Mouse (Mus musculus): Measurements from ENCODE around the gene Mmp28. TPM values are rescaled to one million over a fixed set of nuclear protein-coding genes. Genes with fewer than 3 reads are reported as not detected.

The Mmp28 gene
- 2.2 TPM for polyA plus RNA-seq (2015; fragmentation: Illumina TruSeq; extraction: RNeasy Lipid Tissue Mini Kit (QIAGEN cat#74804); ENCODE audit: low read depth, low replicate concordance)

DNA sequence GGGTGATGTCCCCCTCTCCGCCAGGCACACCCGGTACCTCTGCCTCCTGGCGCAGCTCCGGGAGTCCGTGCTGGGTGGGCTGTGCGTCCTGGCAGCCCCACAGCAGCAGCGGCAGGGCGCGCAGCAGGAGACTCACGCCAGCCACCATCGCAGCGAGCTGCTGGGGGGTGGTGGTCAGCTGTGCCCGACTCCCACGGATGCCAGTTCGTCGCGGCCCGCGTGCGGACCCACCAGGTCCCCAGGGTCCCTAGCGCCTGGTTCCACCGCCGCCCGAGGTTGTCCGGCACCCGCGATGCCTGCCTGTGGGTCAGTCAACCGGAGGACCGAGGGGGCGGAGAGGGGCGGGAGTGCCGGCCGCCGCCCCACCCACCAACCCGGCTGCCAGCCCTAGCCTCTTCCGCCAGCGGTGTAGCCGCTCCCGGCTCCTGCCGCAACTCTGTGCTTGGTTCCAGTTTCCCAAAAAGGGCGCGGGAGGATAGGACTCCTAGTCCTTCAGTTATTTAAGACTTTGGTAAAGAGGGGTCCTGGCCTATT is at the start of gene Mmp28:
Gene Mmp28, minus strand, starts transcription at position 361 of the 534 bp plus-strand sequence.

DNA sequence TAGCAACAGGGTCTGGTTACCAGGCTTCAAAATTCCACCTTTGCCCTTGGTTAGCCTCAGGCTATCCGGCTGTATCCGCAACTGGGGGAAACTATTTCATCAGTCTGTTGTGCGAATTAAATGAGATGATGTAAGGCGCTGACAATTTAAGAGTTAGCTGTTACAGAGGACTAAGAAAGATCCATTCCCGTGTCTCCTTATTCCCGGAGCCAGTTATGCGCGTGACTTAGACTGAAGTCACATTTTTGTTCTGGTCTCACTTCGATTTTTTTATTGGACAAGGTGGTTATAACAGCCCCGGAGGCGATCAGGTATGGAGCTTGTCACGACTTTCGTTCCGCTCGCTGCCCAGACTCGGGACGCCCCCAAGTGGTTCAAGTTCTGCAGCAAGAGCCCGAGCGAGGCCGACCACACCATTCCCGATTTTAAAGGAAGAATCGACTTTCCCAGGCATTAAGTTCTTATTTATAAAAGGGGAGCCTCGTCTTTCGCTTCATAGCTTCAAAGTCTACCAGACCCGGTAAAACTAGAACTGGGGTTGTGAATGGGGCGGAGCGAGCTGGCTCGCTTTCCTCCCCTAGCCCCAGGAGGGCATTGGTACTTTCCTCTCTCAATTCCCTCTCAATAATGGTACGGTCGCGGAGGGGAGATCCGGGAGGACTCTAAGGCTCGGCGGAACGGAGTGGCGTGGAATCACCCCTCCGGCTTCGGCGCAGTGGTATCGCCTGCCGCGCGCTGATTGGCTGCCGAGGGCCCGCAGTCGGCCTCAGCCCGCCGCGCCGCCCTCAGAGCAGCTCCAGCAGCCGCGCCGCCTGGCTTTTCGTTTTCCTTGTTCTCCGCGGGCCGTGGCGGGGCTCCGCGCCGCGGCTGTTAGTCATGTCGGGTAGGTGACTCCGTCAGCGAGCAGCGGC is 9.7 kb upstream of the Mmp28 start, which contains the start of gene Taf15:
Gene Taf15, plus strand, starts transcription at position 763 of the 911 bp plus-strand sequence.

DNA sequence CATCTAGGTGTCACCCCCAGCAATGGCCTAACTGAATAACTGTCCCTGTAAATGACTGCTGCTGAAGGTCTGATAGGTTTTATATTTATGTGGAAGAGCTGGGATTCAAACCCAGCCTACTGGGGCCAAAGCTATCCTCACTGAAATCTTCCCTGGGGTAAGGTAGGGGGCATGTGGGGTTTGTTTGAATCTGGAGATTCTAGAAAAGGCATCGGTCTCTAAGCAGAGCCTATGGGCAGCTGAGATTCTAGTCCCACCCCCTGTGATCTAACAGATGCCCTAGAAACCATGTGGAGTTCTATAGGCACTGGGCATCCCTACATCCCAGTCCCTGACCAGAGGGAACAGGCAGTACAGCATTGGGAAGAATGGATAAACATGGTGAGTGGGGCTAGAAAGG is 25.5 kb downstream of the Mmp28 start, which contains the start of gene 1700020L24Rik:
Gene 1700020L24Rik, plus strand, starts transcription at position 301 of the 400 bp plus-strand sequence.

DNA sequence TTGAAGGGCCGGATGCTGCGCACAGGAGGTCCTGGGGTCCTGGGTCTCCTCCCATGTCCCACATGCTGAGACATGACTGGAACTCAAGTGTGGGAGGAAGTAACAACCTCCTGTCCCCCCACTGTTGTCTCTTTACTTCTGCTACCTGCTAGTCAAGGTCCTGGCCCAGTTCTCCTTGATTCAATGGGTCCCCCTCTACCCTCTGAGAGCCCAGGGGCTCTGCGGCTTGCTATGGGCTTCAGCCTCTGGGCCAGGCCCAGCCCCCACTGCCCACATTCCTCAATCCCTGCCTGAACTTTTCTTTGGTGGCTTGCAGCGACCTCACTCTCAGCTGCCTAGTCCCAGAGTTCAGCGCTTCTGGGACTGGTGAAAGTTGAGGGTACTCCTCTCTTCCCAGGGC is 33.5 kb downstream of the Mmp28 start, which contains the start of gene Gas2l2:
Gene Gas2l2, minus strand, starts transcription at position 101 of the 400 bp plus-strand sequence.

DNA sequence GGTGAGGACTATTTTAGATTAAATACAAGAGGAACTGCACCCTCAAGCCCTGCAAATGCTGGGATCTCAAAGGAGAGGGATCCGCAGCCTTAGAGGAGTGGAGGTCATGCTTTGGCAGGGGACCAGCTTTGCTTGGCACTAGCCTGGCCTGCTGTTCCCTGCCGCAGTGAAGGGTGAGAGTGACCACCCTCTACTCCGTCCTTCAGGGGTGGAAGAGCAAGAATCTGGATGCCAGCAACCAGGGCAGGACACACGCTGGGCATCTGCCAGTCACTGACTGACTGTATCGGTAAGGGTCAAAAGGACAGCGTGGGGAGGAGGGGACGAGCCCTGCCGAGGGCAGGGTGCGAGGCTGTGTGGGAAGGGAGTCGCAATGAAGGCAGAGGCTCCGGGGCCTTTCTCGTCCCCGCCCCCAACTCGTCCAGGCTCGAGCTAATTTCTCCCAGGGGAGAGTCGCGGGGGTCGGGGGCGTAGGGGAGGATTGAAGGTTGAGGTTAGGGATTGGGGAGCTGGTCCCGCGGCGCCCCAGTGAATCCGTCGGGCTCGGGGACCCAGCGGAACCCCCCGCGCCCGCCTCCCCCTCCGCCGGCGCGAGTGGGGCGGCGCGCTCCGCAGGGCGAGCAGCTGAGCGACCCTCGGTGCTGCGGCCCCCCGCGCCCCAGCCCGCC is 53.6 kb downstream of the Mmp28 start, which contains the start of gene Rasl10b:
Gene Rasl10b, plus strand, starts transcription at position 51 of the 668 bp plus-strand sequence.

Other genes starting within 250 kb of the Mmp28 start
- gene Slfn14, start 176.3 kb downstream of the Mmp28 start, polyA plus RNA-seq (2015; fragmentation: Illumina TruSeq; extraction: RNeasy Lipid Tissue Mini Kit (QIAGEN cat#74804); ENCODE audit: low read depth, low replicate concordance), result not detected
- gene Ap2b1, start 164.0 kb downstream of the Mmp28 start, polyA plus RNA-seq (2015; fragmentation: Illumina TruSeq; extraction: RNeasy Lipid Tissue Mini Kit (QIAGEN cat#74804); ENCODE audit: low read depth, low replicate concordance), result 152 TPM
- 8.5 TPM for gene Pex12, start 160.5 kb downstream of the Mmp28 start, polyA plus RNA-seq (2015; fragmentation: Illumina TruSeq; extraction: RNeasy Lipid Tissue Mini Kit (QIAGEN cat#74804); ENCODE audit: low read depth, low replicate concordance)
- 199 TPM for gene Rasl10b, start 53.9 kb downstream of the Mmp28 start, polyA plus RNA-seq (2015; fragmentation: Illumina TruSeq; extraction: RNeasy Lipid Tissue Mini Kit (QIAGEN cat#74804); ENCODE audit: low read depth, low replicate concordance)
- 0.39 TPM for gene Gas2l2, start 33.6 kb downstream of the Mmp28 start, polyA plus RNA-seq (2015; fragmentation: Illumina TruSeq; extraction: RNeasy Lipid Tissue Mini Kit (QIAGEN cat#74804); ENCODE audit: low read depth, low replicate concordance)
- 0.70 TPM for gene 1700020L24Rik, start 25.4 kb downstream of the Mmp28 start, polyA plus RNA-seq (2015; fragmentation: Illumina TruSeq; extraction: RNeasy Lipid Tissue Mini Kit (QIAGEN cat#74804); ENCODE audit: low read depth, low replicate concordance)
- gene Taf15, start 10.0 kb upstream of the Mmp28 start, polyA plus RNA-seq (2015; fragmentation: Illumina TruSeq; extraction: RNeasy Lipid Tissue Mini Kit (QIAGEN cat#74804); ENCODE audit: low read depth, low replicate concordance), result 48.3 TPM
- gene Heatr9, start 59.1 kb upstream of the Mmp28 start, polyA plus RNA-seq (2015; fragmentation: Illumina TruSeq; extraction: RNeasy Lipid Tissue Mini Kit (QIAGEN cat#74804); ENCODE audit: low read depth, low replicate concordance), result not detected
- not detected for gene Ccl5, start 67.4 kb upstream of the Mmp28 start, polyA plus RNA-seq (2015; fragmentation: Illumina TruSeq; extraction: RNeasy Lipid Tissue Mini Kit (QIAGEN cat#74804); ENCODE audit: low read depth, low replicate concordance)
- 3.1 TPM for gene Ccl9, start 115.6 kb upstream of the Mmp28 start, polyA plus RNA-seq (2015; fragmentation: Illumina TruSeq; extraction: RNeasy Lipid Tissue Mini Kit (QIAGEN cat#74804); ENCODE audit: low read depth, low replicate concordance)
- gene Ccl6, start 130.0 kb upstream of the Mmp28 start, polyA plus RNA-seq (2015; fragmentation: Illumina TruSeq; extraction: RNeasy Lipid Tissue Mini Kit (QIAGEN cat#74804); ENCODE audit: low read depth, low replicate concordance), result 2.6 TPM
- gene Rpl9-ps1, start 182.6 kb upstream of the Mmp28 start, polyA plus RNA-seq (2015; fragmentation: Illumina TruSeq; extraction: RNeasy Lipid Tissue Mini Kit (QIAGEN cat#74804); ENCODE audit: low read depth, low replicate concordance), result not detected
- gene Ccl3, start 186.3 kb upstream of the Mmp28 start, polyA plus RNA-seq (2015; fragmentation: Illumina TruSeq; extraction: RNeasy Lipid Tissue Mini Kit (QIAGEN cat#74804); ENCODE audit: low read depth, low replicate concordance), result not detected
- gene Ccl4, start 199.5 kb upstream of the Mmp28 start, polyA plus RNA-seq (2015; fragmentation: Illumina TruSeq; extraction: RNeasy Lipid Tissue Mini Kit (QIAGEN cat#74804); ENCODE audit: low read depth, low replicate concordance), result not detected
- gene Wfdc17, start 240.9 kb upstream of the Mmp28 start, polyA plus RNA-seq (2015; fragmentation: Illumina TruSeq; extraction: RNeasy Lipid Tissue Mini Kit (QIAGEN cat#74804); ENCODE audit: low read depth, low replicate concordance), result 1.2 TPM
- gene Wfdc18, start 245.9 kb upstream of the Mmp28 start, polyA plus RNA-seq (2015; fragmentation: Illumina TruSeq; extraction: RNeasy Lipid Tissue Mini Kit (QIAGEN cat#74804); ENCODE audit: low read depth, low replicate concordance), result 6.4 TPM

Data from brain, adult 10 weeks (tissue).